ENCODE assay signal across 8 mouse cellular contexts in genomic region chr11:116671112-116671844, GRCm38 (mm10). TPM values are rescaled to one million over a fixed set of nuclear protein-coding genes. Genes with fewer than 3 reads are reported as not detected.
DNase-seq lines count a peak whose midpoint lies in the region; ATAC-seq and TF ChIP-seq lines count a peak whose summit lies in the region.

No protein-coding gene starts in this region.

- peaks cover 43% of the 10 kb centered on the region for H3K79me3 ChIP-seq in C2C12 (ENCODE audit: low read depth)

- ATAC-seq in heart, embryonic 12.5 days (ENCODE audit: insufficient number of reproducible peaks, low FRiP score) = peak; percentile 88
- ATAC-seq in kidney, postnatal 0 days (replicated peaks; ENCODE audit: low FRiP score, low read depth) = peak; percentile 79
- ATAC-seq in liver, embryonic 11.5 days (replicated peaks; ENCODE audit: low FRiP score) = peak; percentile 87
- ATAC-seq in stomach, embryonic 14.5 days (ENCODE audit: insufficient number of reproducible peaks, insufficient read depth, low FRiP score, low read depth) = peak; percentile 81

- peak overlapping the region; percentile 63; the same call in 1 of the 2 replicates for H3K27ac ChIP-seq in heart, embryonic 12.5 days (ENCODE audit: poor library complexity, severe bottlenecking)
- H3K27ac ChIP-seq in kidney, postnatal 0 days = peak overlapping the region; percentile 63
- H3K27ac ChIP-seq in liver, embryonic 11.5 days (ENCODE audit: low read depth, low read length) = peak overlapping the region; percentile 77
- H3K27ac ChIP-seq in stomach, embryonic 14.5 days (ENCODE audit: low read length) = peak overlapping the region; percentile 78

- peak overlapping the region; percentile 98 for H3ac ChIP-seq in C2C12 (ENCODE audit: control insufficient read depth, insufficient read length, low read depth)

- H3K9ac ChIP-seq in heart, embryonic 12.5 days = peak overlapping the region; percentile 92
- H3K9ac ChIP-seq in kidney, postnatal 0 days (ENCODE audit: low read depth, low read length) = peak overlapping the region; percentile 83
- peak overlapping the region; percentile 94 for H3K9ac ChIP-seq in liver, embryonic 11.5 days (ENCODE audit: low read depth, low read length)
- peak overlapping the region; percentile 92 for H3K9ac ChIP-seq in stomach, embryonic 14.5 days (replicated peaks; ENCODE audit: low read depth, low read length)

- H3K9me3 ChIP-seq in erythroblast, embryonic 14.5 days (ENCODE audit: control insufficient read depth, low read length) = no peaks in the 10 kb centered on the region
- no peaks in the 10 kb centered on the region for H3K9me3 ChIP-seq in heart, embryonic 12.5 days (replicated peaks)
- no peaks in the 10 kb centered on the region for H3K9me3 ChIP-seq in kidney, postnatal 0 days (replicated peaks; ENCODE audit: low read length)
- no peaks in the 10 kb centered on the region for H3K9me3 ChIP-seq in liver, embryonic 11.5 days (ENCODE audit: control insufficient read depth, low read length)
- H3K9me3 ChIP-seq in stomach, embryonic 14.5 days (ENCODE audit: control insufficient read depth, low read depth, low read length) = no peaks in the 10 kb centered on the region

- peak overlapping the region; percentile 91 for H3K4me2 ChIP-seq in heart, embryonic 12.5 days
- peak overlapping the region; percentile 90 for H3K4me2 ChIP-seq in kidney, postnatal 0 days (ENCODE audit: low read length)
- H3K4me2 ChIP-seq in liver, embryonic 11.5 days = peak overlapping the region; percentile 82
- peak overlapping the region; percentile 76 for H3K4me2 ChIP-seq in stomach, embryonic 14.5 days (replicated peaks; ENCODE audit: low read depth, low read length)

- peak; percentile 48; the same call in 1 of the 2 replicates for TF ChIP-seq POLR2A in brain, embryonic 14.5 days (IDR thresholded peaks at IDR 0.05; ENCODE audit: borderline replicate concordance, extremely low read depth, insufficient read depth, insufficient read length, poor library complexity, severe bottlenecking)

- H3K4me1 ChIP-seq in erythroblast, embryonic 14.5 days (ENCODE audit: control insufficient read depth) = peaks cover 44% of the 10 kb centered on the region
- peaks cover 42% of the 10 kb centered on the region for H3K4me1 ChIP-seq in heart, embryonic 12.5 days (replicated peaks)
- H3K4me1 ChIP-seq in kidney, postnatal 0 days (replicated peaks; ENCODE audit: insufficient read depth, low read length) = peaks cover 19% of the 10 kb centered on the region
- peaks cover 33% of the 10 kb centered on the region for H3K4me1 ChIP-seq in liver, embryonic 11.5 days (replicated peaks; ENCODE audit: control insufficient read depth, insufficient read depth, low read length)
- H3K4me1 ChIP-seq in stomach, embryonic 14.5 days (ENCODE audit: control insufficient read depth, insufficient read depth, low read length) = peaks cover 9% of the 10 kb centered on the region

- H3K79me2 ChIP-seq in C2C12 (ENCODE audit: control insufficient read depth, insufficient read depth) = peaks cover 52% of the 10 kb centered on the region

- peak overlapping the region; percentile 98 for H3K4me3 ChIP-seq in C2C12 (ENCODE audit: insufficient read depth, poor library complexity, severe bottlenecking)
- peak overlapping the region; percentile 76 for H3K4me3 ChIP-seq in erythroblast, embryonic 14.5 days (replicated peaks)
- peak overlapping the region; percentile 70 for H3K4me3 ChIP-seq in heart, embryonic 12.5 days
- H3K4me3 ChIP-seq in kidney, postnatal 0 days (replicated peaks; ENCODE audit: low read depth, low read length) = peak overlapping the region; percentile 74
- H3K4me3 ChIP-seq in liver, embryonic 11.5 days (ENCODE audit: low read depth, low read length) = peak overlapping the region; percentile 81
- peak overlapping the region; percentile 94 for H3K4me3 ChIP-seq in stomach, embryonic 14.5 days (ENCODE audit: low read depth, low read length)

- H3K36me3 ChIP-seq in C2C12 (ENCODE audit: control insufficient read depth, insufficient read depth) = peaks cover 43% of the 10 kb centered on the region
- peaks cover 38% of the 10 kb centered on the region for H3K36me3 ChIP-seq in erythroblast, embryonic 14.5 days (ENCODE audit: control insufficient read depth)
- peaks cover 38% of the 10 kb centered on the region for H3K36me3 ChIP-seq in heart, embryonic 12.5 days
- peaks cover 24% of the 10 kb centered on the region for H3K36me3 ChIP-seq in kidney, postnatal 0 days (ENCODE audit: insufficient read depth, low read length)
- peaks cover 31% of the 10 kb centered on the region for H3K36me3 ChIP-seq in liver, embryonic 11.5 days (ENCODE audit: control insufficient read depth, insufficient read depth, low read length)
- peaks cover 34% of the 10 kb centered on the region for H3K36me3 ChIP-seq in stomach, embryonic 14.5 days (ENCODE audit: control insufficient read depth, insufficient read depth, low read length)

- 2% methylated on average over 45 of the region's 45 CpGs for WGBS in heart, embryonic 12.5 days
- 1% methylated on average over 45 of the region's 45 CpGs for WGBS in kidney, postnatal 0 days
- WGBS in liver, embryonic 11.5 days = under 1% methylated on average over 45 of the region's 45 CpGs
- WGBS in stomach, embryonic 14.5 days = 1% methylated on average over 45 of the region's 45 CpGs

- TF ChIP-seq CTCF in C2C12 (IDR thresholded peaks at IDR 0.05; ENCODE audit: control insufficient read depth, insufficient read depth, insufficient read length) = peak; percentile 90
- peak; percentile 64 for TF ChIP-seq CTCF in brain, embryonic 14.5 days (IDR thresholded peaks at IDR 0.05; ENCODE audit: borderline replicate concordance, extremely low read depth, insufficient read depth, insufficient read length)
- peak; percentile 77 for TF ChIP-seq CTCF in kidney, postnatal 0 days (IDR thresholded peaks at IDR 0.05; ENCODE audit: low read depth)

- DNase-seq in brain, embryonic 14.5 days (ENCODE audit: low read depth) = peak; percentile 99
- DNase-seq in kidney, postnatal 0 days (ENCODE audit: low spot score) = peak; percentile 97
- peak; percentile 93 for DNase-seq in liver, embryonic 11.5 days (ENCODE audit: low spot score)
- DNase-seq in naive thymus-derived CD4-positive, alpha-beta T cell, adult 2 months (ENCODE audit: low read depth) = peak; percentile 100

- peaks cover 4% of the 10 kb centered on the region for H3K27me3 ChIP-seq in C2C12 (ENCODE audit: control insufficient read depth, insufficient read depth, insufficient read length)
- peaks cover 28% of the 10 kb centered on the region for H3K27me3 ChIP-seq in erythroblast, embryonic 14.5 days (ENCODE audit: control insufficient read depth)
- 0 out of 2 replicates have a peak, but pooled peaks cover 6% of the 10 kb centered on the region for H3K27me3 ChIP-seq in heart, embryonic 12.5 days (replicated peaks)
- no peaks in the 10 kb centered on the region for H3K27me3 ChIP-seq in kidney, postnatal 0 days (ENCODE audit: insufficient read depth, low read length)
- H3K27me3 ChIP-seq in liver, embryonic 11.5 days (replicated peaks; ENCODE audit: control insufficient read depth, insufficient read depth, low read length) = no peaks in the 10 kb centered on the region
- H3K27me3 ChIP-seq in stomach, embryonic 14.5 days (ENCODE audit: control insufficient read depth, insufficient read depth, low read length) = no peaks in the 10 kb centered on the region

TF ChIP-seq in C2C12, 6 proteins besides CTCF, POLR2A, EP300 and RAD21:
- TF ChIP-seq FOSL1 (IDR thresholded peaks at IDR 0.05; ENCODE audit: insufficient read depth, low read length, poor library complexity, severe bottlenecking) = no peak
- no peak for TF ChIP-seq USF1 (IDR thresholded peaks at IDR 0.05; ENCODE audit: low read depth)
- TF ChIP-seq MAX (IDR thresholded peaks at IDR 0.05) = peak; percentile 97

RNA-seq across cellular contexts. Expression of gene Cygb, which starts 17.2 kb away (rescaled TPM):
- polyA plus RNA-seq in C2C12 (2012; fragmentation: generic; extraction: Trizol) = 0.95 TPM
- 18.3 TPM in 2 replicates for polyA plus RNA-seq in brain, embryonic 14.5 days (2012; rRNA removed)
- 0.02 TPM in 1 of 2 replicates, not detected in the other for polyA plus RNA-seq in erythroblast, embryonic 14.5 days (2012)
- 1.3 and 1.4 TPM in 2 replicates for polyA plus RNA-seq in heart, embryonic 12.5 days (2016; fragmentation: Nextera tagmentation; extraction: Ambion mirVana)
- polyA plus RNA-seq in kidney, postnatal 0 days (2015; fragmentation: Nextera tagmentation; extraction: Ambion mirVana) = 35.2 and 37.5 TPM in 2 replicates
- polyA plus RNA-seq in liver, embryonic 11.5 days (2014; fragmentation: Nextera tagmentation; extraction: Ambion mirVana) = 2.0 and 2.5 TPM in 2 replicates
- polyA plus RNA-seq in stomach, embryonic 14.5 days (2014; fragmentation: Nextera tagmentation; extraction: Ambion mirVana) = 19.9 and 20.8 TPM in 2 replicates

RNA-seq across cellular contexts. Expression of gene Prcd, which starts 17.9 kb away (rescaled TPM):
- 1.2 TPM for polyA plus RNA-seq in C2C12 (2012; fragmentation: generic; extraction: Trizol)
- 1.0 and 1.4 TPM in 2 replicates for polyA plus RNA-seq in brain, embryonic 14.5 days (2012; rRNA removed)
- polyA plus RNA-seq in erythroblast, embryonic 14.5 days (2012) = not detected in 2 replicates
- 0.73 TPM in 1 of 2 replicates, not detected in the other for polyA plus RNA-seq in heart, embryonic 12.5 days (2016; fragmentation: Nextera tagmentation; extraction: Ambion mirVana)
- 1.3 and 1.4 TPM in 2 replicates for polyA plus RNA-seq in kidney, postnatal 0 days (2015; fragmentation: Nextera tagmentation; extraction: Ambion mirVana)
- 0.62 and 0.74 TPM in 2 replicates for polyA plus RNA-seq in liver, embryonic 11.5 days (2014; fragmentation: Nextera tagmentation; extraction: Ambion mirVana)
- polyA plus RNA-seq in stomach, embryonic 14.5 days (2014; fragmentation: Nextera tagmentation; extraction: Ambion mirVana) = 1.2 and 1.7 TPM in 2 replicates

RNA-seq across cellular contexts. Expression of gene Rhbdf2, which starts 44.5 kb away (rescaled TPM):
- 1.9 TPM for polyA plus RNA-seq in C2C12 (2012; fragmentation: generic; extraction: Trizol)
- polyA plus RNA-seq in brain, embryonic 14.5 days (2012; rRNA removed) = 2.3 and 2.5 TPM in 2 replicates
- polyA plus RNA-seq in erythroblast, embryonic 14.5 days (2012) = 1.6 and 1.8 TPM in 2 replicates
- 7.5 and 8.1 TPM in 2 replicates for polyA plus RNA-seq in heart, embryonic 12.5 days (2016; fragmentation: Nextera tagmentation; extraction: Ambion mirVana)
- 8.8 and 9.0 TPM in 2 replicates for polyA plus RNA-seq in kidney, postnatal 0 days (2015; fragmentation: Nextera tagmentation; extraction: Ambion mirVana)
- 9.9 and 10.6 TPM in 2 replicates for polyA plus RNA-seq in liver, embryonic 11.5 days (2014; fragmentation: Nextera tagmentation; extraction: Ambion mirVana)
- polyA plus RNA-seq in stomach, embryonic 14.5 days (2014; fragmentation: Nextera tagmentation; extraction: Ambion mirVana) = 4.5 and 6.2 TPM in 2 replicates

Comparison
In these comparisons a context has a peak if more than half of its experiments do, and no peak if none do; other contexts are left out.
1. Peak in every context shown above with its lines: DNase-seq, ATAC-seq, H3K4me3 ChIP-seq and H3K27ac ChIP-seq.